Mouse (Mus musculus) liver, adult 2 months (tissue): ENCODE measurements around the gene Eif4g1.

ENCODE experiments used
- CTCF ChIP-seq: fragments of 200-500 bp; IDR thresholded peaks from 2 replicates; pipeline ENCODE4 v1.5.1; 2011; ENCODE audit warnings: low read depth, low read length, control low read depth
- POLR2A ChIP-seq: fragments of 200-500 bp; IDR thresholded peaks from 2 replicates; pipeline ENCODE4 v1.6.1; 2011; ENCODE audit warnings: low read length, control low read depth; ENCODE audit not compliant: insufficient read depth; ENCODE audit errors: extremely low read depth

GRCm38 (mm10) chr16:20731688-20732087 is 63.6 kb downstream of the Eif4g1 start:
- TF ChIP-seq CTCF (no peak), POLR2A (no peak)
